Mouse (Mus musculus): ENCODE results near the gene Zfp383. TPM values are rescaled to one million over a fixed set of nuclear protein-coding genes. Genes with fewer than 3 reads are reported as not detected.
A peak's percentile ranks its signal among the peaks of the same experiment; 100 is the strongest.
"Not testable (repeated sequence)": the region's sequence is repeated elsewhere in the genome, so short reads cannot be mapped to it uniquely, and the experiment has no call there.

Zfp383 gene
- polyA plus RNA-seq, 1 experiment, result not detected

DNA sequence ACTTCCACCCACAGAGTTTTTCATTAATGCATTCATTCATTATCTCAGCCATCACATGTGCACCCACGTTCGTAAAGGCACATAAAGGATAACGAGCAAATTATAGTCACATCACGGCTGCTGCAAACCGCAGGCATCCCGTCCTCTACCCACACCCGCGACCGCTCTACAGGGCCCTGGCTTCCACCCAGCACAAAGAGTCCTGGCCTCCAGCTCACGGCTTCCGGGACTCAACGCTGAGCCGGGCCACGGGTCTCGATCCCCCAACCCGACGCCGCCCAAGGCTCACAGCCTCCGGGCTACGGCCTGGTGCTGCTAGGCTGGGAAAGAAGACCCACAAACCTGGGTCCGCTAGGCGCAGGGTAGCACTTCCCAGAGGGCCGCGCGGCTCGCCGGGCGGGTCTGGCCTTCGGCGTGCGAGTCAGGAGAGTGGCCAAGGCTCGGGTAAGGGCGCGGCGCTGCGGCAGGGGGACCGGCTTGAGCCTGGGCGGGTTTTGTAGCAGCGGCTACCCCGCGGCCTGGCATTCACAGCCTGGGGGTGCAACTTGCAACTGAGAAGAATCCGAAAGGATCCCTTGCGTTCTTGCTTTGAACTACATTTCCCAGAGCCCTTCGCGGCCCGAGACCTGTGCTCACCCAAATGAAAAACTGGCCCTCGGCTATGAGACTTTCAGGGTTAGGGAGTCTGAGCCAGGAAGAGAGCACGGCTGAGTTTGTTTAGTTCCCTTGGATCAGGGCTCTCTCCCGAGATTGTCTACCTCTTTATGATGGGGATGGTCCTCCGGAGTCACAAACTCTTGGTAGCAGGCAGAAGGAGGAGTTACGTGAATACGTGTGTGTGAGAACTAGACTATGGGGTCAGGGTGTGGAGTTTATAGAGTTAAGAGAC lies 45.7 kb downstream of the Zfp383 start, which contains the start of gene Zfp74:
Gene Zfp74 (minus strand): TSS at position 577 of the 889 bp plus-strand sequence.
- Histone ChIP-seq H3K4me3 (ENCODE audit: insufficient read depth, low read depth, low read length) (peak within 1 kb of the TSS; percentile 84), H3K4me1 (ENCODE audit: control insufficient read depth, insufficient read depth, low read length) (no peaks in the 10 kb centered on the region), H3K27ac (ENCODE audit: insufficient read depth, low read depth, low read length) (peak within 1 kb of the TSS; percentile 72)
- under 1% methylated on average over 52 of the region's 52 CpGs for WGBS
- TF ChIP-seq POLR2A (IDR thresholded peaks at IDR 0.05; ENCODE audit: insufficient read depth, low read depth, low read length), result peak; percentile 46; the same call in 1 of the 2 replicates
- TF ChIP-seq CTCF (IDR thresholded peaks at IDR 0.05; ENCODE audit: insufficient read depth, low read depth, low read length), result no peak; the same call in 1 of the 2 replicates

DNA sequence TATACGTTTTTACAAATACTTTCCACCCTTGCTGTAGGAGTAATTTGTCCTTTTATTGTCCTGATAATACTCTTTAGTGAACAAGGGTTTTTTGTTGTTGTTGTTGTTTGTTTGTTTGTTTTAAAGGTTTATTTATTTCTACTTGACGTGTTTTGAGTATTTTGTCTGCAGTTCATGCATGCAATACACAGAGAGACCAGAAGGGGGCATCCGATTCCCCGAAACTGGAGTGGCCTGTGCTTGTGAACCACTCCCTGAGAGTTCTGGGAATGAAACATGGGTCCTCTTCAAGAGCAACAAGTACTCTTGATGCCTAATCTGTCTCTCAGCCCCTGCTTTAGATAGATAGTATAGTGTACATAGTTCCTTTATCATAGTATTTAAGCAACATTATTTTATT lies 46.7 kb downstream of the Zfp383 start:
- Histone ChIP-seq H3K4me1 (ENCODE audit: control insufficient read depth, insufficient read depth, low read length) (no peaks in the 10 kb centered on the region), H3K27ac (ENCODE audit: insufficient read depth, low read depth, low read length) (no peak overlapping the region), H3K4me3 (ENCODE audit: insufficient read depth, low read depth, low read length) (no peak overlapping the region)
- WGBS, result 10% methylated on average over 4 of the region's 4 CpGs
- TF ChIP-seq CTCF (IDR thresholded peaks at IDR 0.05; ENCODE audit: insufficient read depth, low read depth, low read length) (peak; percentile 13; the same call in 1 of the 2 replicates), POLR2A (IDR thresholded peaks at IDR 0.05; ENCODE audit: insufficient read depth, low read depth, low read length) (no peak)

- TF ChIP-seq CTCF (IDR thresholded peaks at IDR 0.05; ENCODE audit: insufficient read depth, low read depth, low read length) (no peak), POLR2A (IDR thresholded peaks at IDR 0.05; ENCODE audit: insufficient read depth, low read depth, low read length) (no peak)
- Histone ChIP-seq H3K4me1 (ENCODE audit: control insufficient read depth, insufficient read depth, low read length) (no peaks in the 10 kb centered on the region), H3K4me3 (ENCODE audit: insufficient read depth, low read depth, low read length) (no peak overlapping the region), H3K27ac (ENCODE audit: insufficient read depth, low read depth, low read length) (no peak overlapping the region)
- WGBS, result 60% methylated on average over 10 of the region's 10 CpGs
Observed at GRCm38 (mm10) chr7:29956257-29956656, 48.2 kb downstream of the Zfp383 start.

DNA sequence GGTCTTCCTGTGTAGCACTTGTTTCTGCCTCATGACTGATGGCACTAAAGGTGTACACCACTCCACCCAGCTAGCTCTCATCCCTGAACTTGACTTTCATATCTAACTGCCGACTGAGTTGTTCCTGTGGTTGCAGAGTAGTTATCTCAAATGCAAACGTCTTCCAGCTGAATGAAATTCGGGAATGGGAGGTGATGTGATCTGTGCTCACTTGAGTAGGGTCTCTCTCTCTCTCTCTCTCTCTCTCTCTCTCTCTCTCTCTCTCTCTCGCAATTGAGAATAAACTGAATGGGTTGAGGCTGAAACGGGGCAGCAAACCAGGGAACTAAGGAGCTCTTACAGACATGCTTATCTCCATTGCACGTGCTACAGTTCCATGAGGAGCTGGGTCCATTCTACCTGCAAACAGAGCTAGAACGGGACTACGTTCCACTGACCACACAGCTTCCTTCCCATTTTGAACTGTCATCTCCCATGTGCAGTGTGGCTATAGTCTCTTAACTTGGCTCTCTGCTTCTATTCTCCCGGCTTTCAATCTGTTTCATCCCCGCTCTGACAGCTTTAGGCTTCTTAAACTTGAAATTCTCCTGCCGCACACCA lies 50.2 kb downstream of the Zfp383 start:
- Histone ChIP-seq H3K27ac (ENCODE audit: insufficient read depth, low read depth, low read length) (no peak overlapping the region), H3K4me3 (ENCODE audit: insufficient read depth, low read depth, low read length) (no peak overlapping the region), H3K4me1 (ENCODE audit: control insufficient read depth, insufficient read depth, low read length) (no peaks in the 10 kb centered on the region)
- 89% methylated on average over 11 of the region's 11 CpGs for WGBS
- no peak for TF ChIP-seq POLR2A (IDR thresholded peaks at IDR 0.05; ENCODE audit: insufficient read depth, low read depth, low read length)
- no peak for TF ChIP-seq CTCF (IDR thresholded peaks at IDR 0.05; ENCODE audit: insufficient read depth, low read depth, low read length)

GRCm38 (mm10) chr7:29959004-29959403 lies 51.0 kb downstream of the Zfp383 start:
- Histone ChIP-seq H3K27ac (ENCODE audit: insufficient read depth, low read depth, low read length) (no peak overlapping the region), H3K4me3 (ENCODE audit: insufficient read depth, low read depth, low read length) (no peak overlapping the region), H3K4me1 (ENCODE audit: control insufficient read depth, insufficient read depth, low read length) (no peaks in the 10 kb centered on the region)
- 70% methylated on average over 3 of the region's 3 CpGs for WGBS
- TF ChIP-seq CTCF (IDR thresholded peaks at IDR 0.05; ENCODE audit: insufficient read depth, low read depth, low read length) (no peak), POLR2A (IDR thresholded peaks at IDR 0.05; ENCODE audit: insufficient read depth, low read depth, low read length) (no peak)

DNA sequence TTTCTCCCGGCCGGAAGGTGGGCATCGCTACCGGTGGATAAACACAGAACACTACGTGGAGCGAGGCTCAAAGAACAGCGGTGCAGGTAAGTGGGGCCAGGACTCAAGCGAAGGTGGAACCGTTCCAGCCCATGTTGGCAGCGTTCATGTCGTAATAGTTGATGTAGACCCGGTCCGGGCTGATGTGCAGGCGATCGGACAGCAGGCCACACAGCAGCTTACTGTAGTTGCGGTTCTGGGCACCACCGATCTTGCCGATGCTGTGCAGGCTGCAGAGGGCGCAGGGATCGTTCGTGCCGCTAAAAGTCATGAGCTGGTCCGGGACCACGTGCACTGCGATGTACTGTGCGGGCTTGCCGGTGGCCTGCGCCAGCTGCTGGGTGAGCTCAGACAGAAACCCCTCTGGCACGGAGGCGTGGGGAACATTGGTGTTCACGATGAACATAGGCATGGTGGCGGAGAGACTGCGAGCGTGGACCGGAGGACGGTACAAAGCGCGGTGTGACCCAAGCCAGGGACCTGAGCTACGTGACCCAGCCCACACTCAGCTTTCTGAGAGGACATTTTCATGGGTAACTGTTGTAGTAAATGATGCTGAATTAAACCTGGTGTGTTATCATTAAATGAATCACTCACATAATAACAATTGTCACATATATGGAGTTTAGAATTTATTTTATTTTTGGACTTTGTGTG lies 57.2 kb downstream of the Zfp383 start:
- H3K4me3 ChIP-seq (ENCODE audit: insufficient read depth, low read depth, low read length); H3K4me1 ChIP-seq (ENCODE audit: control insufficient read depth, insufficient read depth, low read length); H3K27ac ChIP-seq (ENCODE audit: insufficient read depth, low read depth, low read length): not testable (repeated sequence)
- 52% methylated on average over 39 of the region's 39 CpGs for WGBS

Other genes starting within 250 kb of the Zfp383 start
- gene Catsperg2, start 181.2 kb upstream of the Zfp383 start, polyA plus RNA-seq (2012; ENCODE audit: insufficient read depth, insufficient read length, low replicate concordance, missing spikeins), result not detected in 2 replicates
- gene Zfp84, start 139.7 kb upstream of the Zfp383 start, polyA plus RNA-seq (2012; ENCODE audit: insufficient read depth, insufficient read length, low replicate concordance, missing spikeins), result not detected in 2 replicates
- gene Zfp30, start 124.2 kb upstream of the Zfp383 start, polyA plus RNA-seq (2012; ENCODE audit: insufficient read depth, insufficient read length, low replicate concordance, missing spikeins), result not detected in 2 replicates
- gene Zfp790, start 92.1 kb upstream of the Zfp383 start, polyA plus RNA-seq (2012; ENCODE audit: insufficient read depth, insufficient read length, low replicate concordance, missing spikeins), result not detected in 2 replicates
- not detected in 2 replicates for gene Zfp940, start 54.6 kb upstream of the Zfp383 start, polyA plus RNA-seq (2012; ENCODE audit: insufficient read depth, insufficient read length, low replicate concordance, missing spikeins)
- gene Zfp420, start 48.2 kb upstream of the Zfp383 start, polyA plus RNA-seq (2012; ENCODE audit: insufficient read depth, insufficient read length, low replicate concordance, missing spikeins), result not detected in 2 replicates
- gene Zfp27, start 1.7 kb upstream of the Zfp383 start, polyA plus RNA-seq (2012; ENCODE audit: insufficient read depth, insufficient read length, low replicate concordance, missing spikeins), result not detected in 2 replicates
- not detected in 2 replicates for gene Zfp74, start 45.9 kb downstream of the Zfp383 start, polyA plus RNA-seq (2012; ENCODE audit: insufficient read depth, insufficient read length, low replicate concordance, missing spikeins)
- not detected in 2 replicates for gene Zfp568, start 75.7 kb downstream of the Zfp383 start, polyA plus RNA-seq (2012; ENCODE audit: insufficient read depth, insufficient read length, low replicate concordance, missing spikeins)
- gene Zfp14, start 143.2 kb downstream of the Zfp383 start, polyA plus RNA-seq (2012; ENCODE audit: insufficient read depth, insufficient read length, low replicate concordance, missing spikeins), result not detected in 2 replicates
- not detected in 2 replicates for gene Zfp82, start 164.7 kb downstream of the Zfp383 start, polyA plus RNA-seq (2012; ENCODE audit: insufficient read depth, insufficient read length, low replicate concordance, missing spikeins)
- gene Gm26920, start 182.2 kb downstream of the Zfp383 start, polyA plus RNA-seq (2012; ENCODE audit: insufficient read depth, insufficient read length, low replicate concordance, missing spikeins), result not detected in 2 replicates
- not detected in 2 replicates for gene Zfp566, start 182.3 kb downstream of the Zfp383 start, polyA plus RNA-seq (2012; ENCODE audit: insufficient read depth, insufficient read length, low replicate concordance, missing spikeins)
- gene Zfp260, start 186.6 kb downstream of the Zfp383 start, polyA plus RNA-seq (2012; ENCODE audit: insufficient read depth, insufficient read length, low replicate concordance, missing spikeins), result 238 TPM in 1 of 2 replicates, not detected in the other
- gene Zfp382, start 213.7 kb downstream of the Zfp383 start, polyA plus RNA-seq (2012; ENCODE audit: insufficient read depth, insufficient read length, low replicate concordance, missing spikeins), result not detected in 2 replicates

All from olfactory bulb, adult 2 months (tissue).